Mouse (Mus musculus): ENCODE data around the gene Mylk2.

DNA sequence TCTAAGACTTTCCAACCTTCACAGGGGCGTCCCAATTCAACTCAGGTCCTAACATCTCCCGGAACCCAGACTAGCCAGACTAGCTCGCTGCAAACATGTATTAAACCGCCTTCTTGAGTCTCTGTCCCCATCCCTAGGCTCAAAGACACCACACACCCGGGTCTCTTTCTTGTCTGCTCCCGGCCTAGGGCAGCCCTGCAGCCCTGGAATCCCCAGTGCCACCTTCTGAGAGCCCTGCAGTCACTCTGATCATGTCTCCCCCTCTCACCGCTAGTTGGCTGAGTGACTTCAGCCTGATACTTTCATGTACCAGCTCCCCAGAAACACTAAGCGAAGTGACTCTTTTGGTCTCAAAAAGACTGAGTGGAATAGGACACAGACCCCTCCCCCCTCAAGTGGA lies 32.4 kb downstream of the Mylk2 start:
- TF ChIP-seq MYC (IDR thresholded peaks at IDR 0.05; ENCODE audit: low read depth, low read length): no peak
- no peak for TF ChIP-seq EP300 (IDR thresholded peaks at IDR 0.05; ENCODE audit: low read depth in 1 of 2, low read length in 2 of 2)
- TF ChIP-seq ETS1 (IDR thresholded peaks at IDR 0.05; ENCODE audit: low read depth, low read length): no peak
- no peak for TF ChIP-seq SIN3A (IDR thresholded peaks at IDR 0.05; ENCODE audit: low read length)
- TF ChIP-seq ZKSCAN1 (IDR thresholded peaks at IDR 0.05; ENCODE audit: low read depth, low read length): no peak
- no peak for TF ChIP-seq CTCF (IDR thresholded peaks at IDR 0.05 in 2 of 3, conservative IDR thresholded peaks at IDR 0.05 in 1 of 3; ENCODE audit: control insufficient read depth in 1 of 3, insufficient read depth in 1 of 3, low read depth in 2 of 3, low read length in 3 of 3, poor library complexity in 1 of 3, severe bottlenecking in 1 of 3)
- no peak for TF ChIP-seq MXI1 (IDR thresholded peaks at IDR 0.05; ENCODE audit: low read depth, low read length)
- no peak for TF ChIP-seq POLR2AphosphoS5 (IDR thresholded peaks at IDR 0.05; ENCODE audit: borderline replicate concordance, low read depth, low read length)
- no peak for TF ChIP-seq GATA1 (IDR thresholded peaks at IDR 0.05; ENCODE audit: low read depth, low read length)
- TF ChIP-seq MAX (IDR thresholded peaks at IDR 0.05; ENCODE audit: low read length): no peak
- no peak for TF ChIP-seq GABPA (IDR thresholded peaks at IDR 0.05; ENCODE audit: low read depth, low read length)
- no peak for TF ChIP-seq ELF1 (IDR thresholded peaks at IDR 0.05; ENCODE audit: low read depth, low read length)
